Mouse (Mus musculus) lung, postnatal 4 days (tissue): ENCODE results near the gene Npepps.
"Not testable (repeated sequence)": the region's sequence is repeated elsewhere in the genome, so short reads cannot be mapped to it uniquely, and the experiment has no call there.

Experiments
- DNase-seq, 2 experiments: peaks; one replicate each; pipeline ENCODE4 v3.0.0; 2021

Npepps gene

DNA sequence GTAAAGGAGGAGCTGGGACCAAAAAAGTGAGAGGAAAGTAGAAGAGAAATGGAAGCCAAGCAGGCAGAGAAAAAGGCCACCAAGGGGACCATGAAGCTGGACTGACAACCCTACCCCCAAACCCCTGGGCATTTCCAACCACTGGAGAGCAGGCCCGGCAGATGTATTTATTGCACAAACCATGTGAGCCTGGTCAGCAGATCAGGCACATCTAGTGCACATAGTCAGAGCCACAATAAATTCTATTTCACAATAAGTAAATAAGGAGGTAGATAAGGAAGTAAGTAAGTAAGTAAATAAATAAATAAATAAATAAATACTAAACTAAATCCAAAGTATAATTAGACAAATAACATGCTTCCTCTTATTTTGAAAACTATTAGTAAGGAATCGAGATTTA is 51.0 kb downstream of the Npepps start:
- no peak for DNase-seq

DNA sequence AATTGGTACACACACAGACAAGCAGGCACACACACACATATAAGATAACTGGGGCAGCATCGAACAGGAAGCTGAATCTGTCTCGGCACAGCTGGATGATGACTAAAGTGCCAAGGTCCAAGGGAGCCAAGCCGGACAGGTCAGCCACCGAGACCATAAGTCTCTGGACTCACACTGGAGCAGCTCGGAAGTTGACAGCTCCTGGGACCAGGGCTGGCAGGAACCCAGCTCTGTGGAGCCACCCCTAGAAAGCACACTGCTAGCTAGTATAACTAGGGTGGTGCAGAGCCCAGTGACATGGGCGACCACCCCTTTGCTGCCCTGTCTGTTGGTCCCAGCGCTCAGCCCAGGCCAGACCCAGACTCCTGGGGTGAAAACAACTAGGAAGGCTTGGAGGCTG is 51.5 kb downstream of the Npepps start:
- DNase-seq: no peak

- no peak for DNase-seq
Measured at GRCm38 (mm10) chr11:97226131-97226530, 54.3 kb downstream of the Npepps start.

- DNase-seq: no peak
Measured at GRCm38 (mm10) chr11:97223485-97223884, 57.0 kb downstream of the Npepps start.

GRCm38 (mm10) chr11:97221611-97222010 is 58.8 kb downstream of the Npepps start:
- DNase-seq: no peak

DNA sequence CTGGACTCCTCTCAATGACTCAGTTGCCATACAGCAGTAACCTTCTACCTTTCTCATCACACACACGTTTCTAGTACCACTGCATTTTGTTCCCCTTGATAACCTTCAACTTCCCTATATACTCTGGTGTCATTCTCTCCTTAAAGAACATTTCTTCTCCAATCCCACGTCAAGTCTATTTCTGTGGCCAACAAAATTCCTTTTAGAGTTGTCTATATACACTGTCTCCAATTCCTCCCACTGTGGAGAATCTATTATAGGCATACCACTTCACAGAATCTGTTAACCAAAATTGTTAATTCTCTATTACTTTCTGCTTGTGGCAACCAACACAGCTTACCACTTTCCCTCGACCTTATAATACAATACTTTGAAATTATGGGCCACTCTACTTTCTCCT is 60.2 kb downstream of the Npepps start:
- DNase-seq: no peak

- no peak for DNase-seq
Measured at GRCm38 (mm10) chr11:97214411-97214810, 66.0 kb downstream of the Npepps start.

GRCm38 (mm10) chr11:97210728-97211400 is 69.6 kb downstream of the Npepps start:
- DNase-seq: no peak

DNA sequence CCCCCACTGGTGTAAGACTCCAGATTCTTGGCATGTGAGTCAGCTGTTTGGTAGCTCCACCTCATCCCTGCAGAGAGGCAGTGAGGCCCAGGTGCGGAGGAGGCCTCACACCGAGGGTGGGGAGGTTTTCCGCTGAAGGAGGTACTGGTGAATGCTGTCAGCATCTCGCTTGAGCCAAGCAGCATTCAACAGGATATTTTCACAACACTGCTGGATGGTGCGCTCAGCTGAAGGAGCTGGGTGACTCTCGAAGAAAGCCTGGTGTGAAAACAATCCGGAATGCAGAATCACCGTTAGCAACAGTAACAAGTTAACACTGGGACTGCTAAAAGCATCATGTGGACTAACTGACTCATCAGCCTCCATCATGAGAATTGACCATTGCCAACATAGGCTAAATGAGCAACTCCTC is 73.4 kb downstream of the Npepps start:
- peak in 1 of 2 experiments; percentile 26 for DNase-seq

- DNase-seq: no peak
Measured at GRCm38 (mm10) chr11:97199519-97199918, 80.9 kb downstream of the Npepps start.

- DNase-seq: peak; percentile 39 to 54
Measured at GRCm38 (mm10) chr11:97198601-97199000, 81.8 kb downstream of the Npepps start.

DNA sequence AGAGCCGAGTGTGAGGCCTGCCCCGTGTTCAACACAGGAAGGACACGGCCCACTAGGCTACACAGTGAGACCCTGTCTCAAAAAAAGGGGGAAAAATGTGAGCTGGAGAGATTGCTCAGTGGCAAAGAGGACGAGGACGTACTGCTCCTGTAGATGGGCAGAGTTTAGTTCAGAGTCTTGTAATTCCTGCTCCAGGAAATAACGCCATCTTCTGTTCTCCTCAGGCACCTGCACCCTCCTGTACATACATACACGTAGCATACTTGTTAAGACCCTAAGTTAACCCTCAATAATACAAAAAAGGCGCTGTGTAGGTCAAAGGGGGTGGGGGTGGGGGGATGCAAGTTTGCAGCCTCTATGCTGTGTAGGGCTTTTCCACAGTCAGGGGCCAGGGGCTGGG is 83.4 kb downstream of the Npepps start:
- DNase-seq: no peak

DNA sequence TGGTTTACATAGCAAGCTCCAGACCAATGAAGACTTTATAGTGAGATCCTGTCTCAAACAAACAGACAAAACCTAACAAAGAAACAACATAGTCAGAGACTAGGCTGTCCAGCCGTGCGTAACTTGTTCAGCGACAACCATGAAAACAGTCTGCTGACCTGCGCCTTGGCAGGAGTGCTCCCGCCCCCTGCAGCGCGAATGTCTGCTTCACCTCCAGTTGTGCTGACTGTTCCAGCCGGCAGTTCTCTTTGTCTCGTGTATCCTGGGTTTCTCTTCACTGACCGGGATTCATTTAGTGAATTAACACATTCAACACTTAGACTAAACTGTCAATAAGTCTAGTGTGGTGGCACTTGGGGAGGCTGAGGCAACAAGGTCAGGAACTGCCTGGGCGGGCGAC is 83.9 kb downstream of the Npepps start:
- no peak for DNase-seq

DNA sequence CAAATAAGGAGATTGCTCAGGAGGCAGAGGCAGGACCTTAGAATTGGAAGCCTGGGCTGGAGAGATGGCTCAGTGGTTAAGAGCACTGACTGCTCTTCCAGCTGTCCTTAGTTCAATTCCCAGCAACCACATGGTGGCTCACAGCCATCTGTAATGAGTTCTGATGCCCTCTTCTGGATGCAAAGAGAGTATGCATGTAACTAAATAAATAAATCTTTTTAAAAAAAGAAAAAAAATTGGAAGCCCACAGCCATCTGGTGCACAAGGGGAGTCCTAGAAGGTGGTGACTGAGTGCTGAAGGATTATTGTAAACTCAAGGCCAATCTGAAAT is 87.9 kb downstream of the Npepps start:
- DNase-seq: no peak

DNA sequence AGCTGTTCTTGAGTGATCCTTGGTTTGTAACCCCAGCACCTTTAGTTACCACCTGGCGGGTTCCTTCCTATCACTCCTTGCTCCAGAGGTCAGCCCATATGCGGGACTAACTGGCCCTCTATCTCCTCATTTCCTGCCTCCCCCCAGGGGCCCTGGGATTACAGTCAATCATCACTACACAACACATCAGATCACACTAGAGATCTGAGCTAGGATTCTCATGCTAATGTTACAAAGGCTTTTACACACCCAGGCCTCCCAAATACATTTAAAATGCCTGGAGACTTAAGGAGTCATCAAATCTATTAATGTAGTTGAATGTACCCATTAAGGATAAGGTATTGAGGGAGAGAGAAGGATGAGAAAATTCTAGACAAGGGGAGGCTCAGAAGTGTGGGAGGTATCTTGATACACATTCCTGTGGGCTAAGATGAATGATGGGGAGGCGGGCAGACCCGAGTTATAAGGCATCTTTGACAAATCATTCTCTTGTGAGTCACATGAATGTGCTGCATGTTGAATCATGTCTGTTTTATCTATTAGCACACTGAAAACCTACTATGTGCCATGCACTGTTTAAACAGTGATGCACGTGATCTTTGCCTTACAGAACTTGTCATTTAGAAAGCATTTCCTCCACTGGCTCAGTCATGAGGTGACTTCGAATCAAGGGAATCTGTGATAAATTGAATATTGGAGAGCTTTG is 88.4 kb downstream of the Npepps start:
- DNase-seq: no peak

DNA sequence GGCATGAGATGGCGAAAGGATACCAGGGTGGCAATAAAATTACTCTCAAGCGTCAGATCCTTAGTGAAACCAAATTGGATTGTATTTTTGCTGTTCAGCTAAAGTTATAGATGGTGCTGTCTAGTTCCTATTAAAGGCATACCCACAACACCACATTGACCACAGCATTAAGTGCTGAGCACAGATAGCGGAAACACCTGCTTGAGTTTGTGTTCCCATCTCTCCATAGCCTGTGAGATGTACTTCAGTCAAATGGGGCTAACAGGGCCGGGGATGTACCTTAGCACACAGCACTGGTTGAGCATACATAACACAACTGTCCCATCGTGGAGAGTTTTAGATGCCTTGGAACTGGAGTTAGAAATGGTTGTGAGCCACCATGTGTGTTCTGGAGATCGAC is 89.4 kb downstream of the Npepps start:
- no peak for DNase-seq

DNA sequence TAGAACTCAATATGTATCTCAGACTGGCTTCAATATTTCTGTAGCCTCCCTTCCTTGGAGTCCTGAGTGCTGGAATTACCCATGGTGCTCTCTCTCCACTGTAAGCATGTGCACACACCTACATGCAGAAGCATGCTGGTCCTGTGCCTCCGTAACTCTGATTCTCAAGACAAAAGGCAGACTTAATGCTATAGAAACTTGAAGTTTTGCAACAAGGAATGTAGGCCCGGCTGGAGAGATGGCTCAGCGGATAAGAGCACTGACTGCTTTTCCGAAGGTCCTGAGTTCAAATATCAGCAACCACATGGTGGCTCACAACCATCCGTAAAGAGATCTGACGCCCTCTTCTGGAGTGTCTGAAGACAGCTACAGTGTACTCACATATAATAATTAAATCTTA is 90.8 kb downstream of the Npepps start:
- not testable (repeated sequence) for DNase-seq

DNA sequence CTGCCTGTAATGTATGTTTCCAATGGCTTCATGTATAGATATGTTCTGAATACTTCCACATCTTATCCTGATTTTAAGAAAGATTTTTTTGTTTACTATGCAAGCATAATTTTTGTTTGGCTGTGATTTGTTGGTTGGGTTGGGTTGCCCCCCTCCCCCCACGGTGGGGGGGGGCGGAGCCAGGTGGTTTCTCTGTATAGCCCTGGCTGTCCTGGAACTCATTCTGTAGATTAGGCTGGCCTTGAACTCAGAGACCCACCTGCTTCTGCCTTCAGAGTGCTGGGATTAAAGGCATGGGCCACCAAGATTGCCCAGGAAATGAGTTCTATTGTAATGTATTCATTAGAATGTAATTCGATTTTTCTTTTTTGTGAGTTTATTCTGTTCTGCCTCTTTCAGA is 91.2 kb downstream of the Npepps start:
- DNase-seq: no peak

GRCm38 (mm10) chr11:97188643-97188955 is 91.8 kb downstream of the Npepps start:
- no peak for DNase-seq

- peak; percentile 99 to 100 for DNase-seq
Measured at GRCm38 (mm10) chr11:97187764-97188642, 92.4 kb downstream of the Npepps start, which contains the start of gene Kpnb1. Kpnb1 (minus strand) TSS chr11:97187881.

GRCm38 (mm10) chr11:97186947-97187763 is 93.3 kb downstream of the Npepps start:
- DNase-seq: peak; percentile 99

GRCm38 (mm10) chr11:97185704-97186614 is 94.5 kb downstream of the Npepps start:
- no peak for DNase-seq
